Mouse (Mus musculus): ENCODE measurements around the gene Lnpk. TPM values are rescaled to one million over a fixed set of nuclear protein-coding genes. Genes with fewer than 3 reads are reported as not detected.

The Lnpk gene
- polyA plus RNA-seq, 1 experiment from 2014 or later, result 15.9 TPM

DNA sequence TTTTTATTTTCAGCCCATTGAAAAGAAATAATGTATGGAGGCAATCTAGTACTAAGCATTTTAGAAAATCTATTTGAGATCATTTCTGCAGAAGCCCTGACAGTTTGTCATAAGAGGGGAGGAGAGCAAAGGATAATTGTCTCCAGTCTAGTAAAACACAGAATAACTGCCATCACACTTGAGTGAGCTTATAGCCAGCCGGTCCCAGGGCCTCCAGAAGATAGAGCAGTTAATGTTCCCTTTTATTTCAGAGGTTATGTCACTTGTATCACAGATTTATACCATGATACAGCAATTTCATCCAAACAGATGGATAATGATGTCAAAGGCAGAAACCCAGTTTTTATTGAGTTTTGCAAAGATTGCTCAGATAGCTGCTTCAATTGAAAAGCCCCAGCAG is 89.0 kb downstream of the Lnpk start:
- H3K4me1 ChIP-seq (replicated peaks), result no peaks in the 10 kb centered on the region
- H3K4me3 ChIP-seq, result no peak overlapping the region
- H3K9me3 ChIP-seq (replicated peaks), result no peaks in the 10 kb centered on the region
- no peak overlapping the region for H3K4me2 ChIP-seq
- no peak overlapping the region for H3K27ac ChIP-seq
- WGBS, result 91% methylated on average over 1 of the region's 1 CpGs
- no peaks in the 10 kb centered on the region for H3K27me3 ChIP-seq
- H3K36me3 ChIP-seq, result no peaks in the 10 kb centered on the region
- no peak for ATAC-seq (replicated peaks; ENCODE audit: insufficient number of reproducible peaks, insufficient read depth, low FRiP score, low read depth)
- H3K9ac ChIP-seq, result no peak overlapping the region

DNA sequence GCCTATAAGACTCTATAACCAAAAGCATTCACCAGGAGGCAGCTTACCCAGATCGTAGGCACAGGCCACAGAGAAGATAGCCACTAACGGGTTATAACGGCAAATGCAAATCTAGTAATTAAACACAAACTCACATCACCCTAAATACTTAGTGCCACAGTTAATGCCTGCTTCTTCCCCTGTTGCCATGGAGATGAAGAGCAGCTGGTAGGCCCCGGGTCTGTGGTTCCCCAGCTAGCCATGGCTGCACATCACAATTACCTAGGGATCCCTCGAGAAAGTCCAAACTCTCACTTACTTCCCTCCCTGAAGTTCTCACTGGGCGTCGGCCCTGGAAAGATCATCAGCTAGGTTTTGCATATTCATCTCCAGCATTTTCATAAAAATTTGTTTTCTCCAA is 90.8 kb downstream of the Lnpk start:
- Histone ChIP-seq H3K9me3 (replicated peaks) (no peaks in the 10 kb centered on the region), H3K4me3 (no peak overlapping the region), H3K27ac (no peak overlapping the region), H3K4me2 (no peak overlapping the region), H3K36me3 (no peaks in the 10 kb centered on the region), H3K9ac (no peak overlapping the region), H3K4me1 (replicated peaks) (no peaks in the 10 kb centered on the region), H3K27me3 (no peaks in the 10 kb centered on the region)
- no peak for ATAC-seq (replicated peaks; ENCODE audit: insufficient number of reproducible peaks, insufficient read depth, low FRiP score, low read depth)
- 79% methylated on average over 7 of the region's 7 CpGs for WGBS

DNA sequence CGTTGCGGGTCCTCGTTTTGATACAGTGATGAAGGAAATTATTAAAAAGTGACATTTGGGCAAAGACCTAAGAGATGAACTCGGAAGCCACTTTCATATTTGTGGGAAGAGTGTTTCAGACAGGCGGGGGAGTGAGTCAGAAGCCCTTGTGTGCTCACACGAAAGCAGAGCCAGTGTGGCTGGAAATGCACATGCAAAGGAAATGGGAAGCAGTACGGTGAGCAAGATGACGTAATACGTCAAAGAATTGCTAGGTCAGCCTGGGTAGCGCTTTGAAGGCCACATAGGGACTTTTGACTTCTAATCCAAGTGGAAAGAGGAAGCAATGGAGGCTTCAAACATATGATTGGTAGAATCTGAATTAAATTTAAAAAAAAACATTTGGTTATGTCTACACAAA is 96.6 kb downstream of the Lnpk start:
- no peak for ATAC-seq (replicated peaks; ENCODE audit: insufficient number of reproducible peaks, insufficient read depth, low FRiP score, low read depth)

DNA sequence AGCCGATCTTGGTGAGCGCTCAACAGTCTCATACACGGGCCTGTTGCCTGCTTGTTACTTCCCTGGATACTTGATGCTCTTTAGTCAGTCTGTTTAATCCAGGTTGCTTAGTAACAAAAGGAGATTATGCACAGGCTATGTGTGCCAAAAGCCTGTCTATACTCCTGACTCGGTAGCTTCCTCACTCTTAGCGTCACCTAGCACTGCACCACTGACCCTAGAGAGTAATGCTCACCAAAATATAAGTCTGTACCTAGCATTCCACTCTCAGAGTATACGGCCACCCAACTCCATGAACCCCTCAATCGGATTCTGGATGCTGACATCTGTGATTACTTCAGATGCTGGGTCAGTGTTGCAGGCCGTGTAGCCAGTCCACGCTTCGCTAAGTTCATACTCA is 97.1 kb downstream of the Lnpk start:
- H3K4me3 ChIP-seq, result no peak overlapping the region
- no peaks in the 10 kb centered on the region for H3K9me3 ChIP-seq (replicated peaks)
- H3K4me2 ChIP-seq, result no peak overlapping the region
- no peak for ATAC-seq (replicated peaks; ENCODE audit: insufficient number of reproducible peaks, insufficient read depth, low FRiP score, low read depth)
- no peaks in the 10 kb centered on the region for H3K4me1 ChIP-seq (replicated peaks)
- H3K27ac ChIP-seq, result no peak overlapping the region
- WGBS, result 80% methylated on average over 10 of the region's 10 CpGs
- no peak overlapping the region for H3K9ac ChIP-seq
- H3K27me3 ChIP-seq, result no peaks in the 10 kb centered on the region
- no peaks in the 10 kb centered on the region for H3K36me3 ChIP-seq

More for the DNA sequence above, 96.6 kb downstream of the Lnpk start:
- H3K9me3 ChIP-seq (replicated peaks), result no peaks in the 10 kb centered on the region
- 82% methylated on average over 10 of the region's 10 CpGs for WGBS
- no peak overlapping the region for H3K9ac ChIP-seq
- H3K4me3 ChIP-seq, result no peak overlapping the region
- no peak overlapping the region for H3K4me2 ChIP-seq
- H3K27me3 ChIP-seq, result no peaks in the 10 kb centered on the region
- H3K4me1 ChIP-seq (replicated peaks), result no peaks in the 10 kb centered on the region
- no peaks in the 10 kb centered on the region for H3K36me3 ChIP-seq
- no peak overlapping the region for H3K27ac ChIP-seq

Other genes starting within 250 kb of the Lnpk start
- gene Evx2, start 80.1 kb upstream of the Lnpk start, polyA plus RNA-seq (2015; fragmentation: Nextera tagmentation; extraction: Ambion mirVana), result not detected in 2 replicates
- gene Hoxd13, start 88.9 kb upstream of the Lnpk start, polyA plus RNA-seq (2015; fragmentation: Nextera tagmentation; extraction: Ambion mirVana), result 0.14 TPM in 1 of 2 replicates, not detected in the other
- gene Hoxd12, start 95.6 kb upstream of the Lnpk start, polyA plus RNA-seq (2015; fragmentation: Nextera tagmentation; extraction: Ambion mirVana), result 0.10 TPM in 1 of 2 replicates, not detected in the other
- gene Hoxd11, start 100.1 kb upstream of the Lnpk start, polyA plus RNA-seq (2015; fragmentation: Nextera tagmentation; extraction: Ambion mirVana), result not detected in 2 replicates
- gene Hoxd10, start 112.5 kb upstream of the Lnpk start, polyA plus RNA-seq (2015; fragmentation: Nextera tagmentation; extraction: Ambion mirVana), result 0.08 TPM in 1 of 2 replicates, not detected in the other
- 0.14 and 0.15 TPM in 2 replicates for gene Hoxd9, start 118.3 kb upstream of the Lnpk start, polyA plus RNA-seq (2015; fragmentation: Nextera tagmentation; extraction: Ambion mirVana)
- 0.24 and 0.56 TPM in 2 replicates for gene Hoxd8, start 125.2 kb upstream of the Lnpk start, polyA plus RNA-seq (2015; fragmentation: Nextera tagmentation; extraction: Ambion mirVana)
- gene Hoxd3, start 132.5 kb upstream of the Lnpk start, polyA plus RNA-seq (2015; fragmentation: Nextera tagmentation; extraction: Ambion mirVana), result 0.29 and 1.0 TPM in 2 replicates
- gene Hoxd4, start 132.5 kb upstream of the Lnpk start, polyA plus RNA-seq (2015; fragmentation: Nextera tagmentation; extraction: Ambion mirVana), result 0.09 and 0.15 TPM in 2 replicates
- not detected in 2 replicates for gene Gm28230, start 147.3 kb upstream of the Lnpk start, polyA plus RNA-seq (2015; fragmentation: Nextera tagmentation; extraction: Ambion mirVana)
- gene Hoxd1, start 183.5 kb upstream of the Lnpk start, polyA plus RNA-seq (2015; fragmentation: Nextera tagmentation; extraction: Ambion mirVana), result not detected in 2 replicates
- gene Mtx2, start 246.4 kb upstream of the Lnpk start, polyA plus RNA-seq (2015; fragmentation: Nextera tagmentation; extraction: Ambion mirVana), result 133 and 158 TPM in 2 replicates